7 mouse cellular contexts compared by ENCODE assay signal in the genomic region with DNA sequence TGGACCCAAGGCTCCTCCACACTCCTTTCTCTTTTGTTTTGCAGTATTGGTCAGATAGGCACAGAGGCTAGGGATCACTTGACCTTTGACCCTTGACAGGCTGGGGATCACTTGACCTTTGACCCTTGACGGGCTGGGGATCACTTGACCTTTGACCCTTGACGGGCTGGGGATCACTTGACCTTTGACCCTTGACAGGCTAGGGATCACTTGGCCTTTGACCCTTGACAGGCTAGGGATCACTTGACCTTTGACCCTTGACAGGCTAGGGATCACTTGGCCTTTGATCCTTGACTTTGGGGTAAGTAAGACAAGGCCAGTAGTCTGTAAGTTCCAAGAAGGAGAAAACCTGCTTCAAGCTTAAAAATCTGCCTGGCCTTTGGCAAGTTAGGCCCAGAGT. TPM values are rescaled to one million over a fixed set of nuclear protein-coding genes. Genes with fewer than 3 reads are reported as not detected.
DNase-seq lines count a peak whose midpoint lies in the region; ATAC-seq and TF ChIP-seq lines count a peak whose summit lies in the region.
"Not testable (repeated sequence)": the region's sequence is repeated elsewhere in the genome, so short reads cannot be mapped to it uniquely, and the experiment has no call there.

No protein-coding gene starts in this region.

- not testable (repeated sequence) for H3K27ac ChIP-seq in embryonic facial prominence, embryonic 10.5 days (replicated peaks); forebrain, embryonic 14.5 days (ENCODE audit: low read depth, low read length); hindbrain, embryonic 10.5 days; hindbrain, postnatal 0 days; lung, embryonic 14.5 days (ENCODE audit: low read depth); midbrain, embryonic 14.5 days (replicated peaks; ENCODE audit: low read depth, low read length)

- not testable (repeated sequence) for ATAC-seq in forebrain, embryonic 14.5 days; hindbrain, postnatal 0 days; lung, embryonic 14.5 days (ENCODE audit: insufficient read depth); midbrain, embryonic 14.5 days (ENCODE audit: low FRiP score, low TSS enrichment)

- not testable (repeated sequence) for H3K4me2 ChIP-seq in forebrain, embryonic 14.5 days (ENCODE audit: low read length); hindbrain, postnatal 0 days (ENCODE audit: low read depth, low read length); lung, embryonic 14.5 days; midbrain, embryonic 14.5 days (ENCODE audit: low read length)

- not testable (repeated sequence) for H3K9me3 ChIP-seq in embryonic facial prominence, embryonic 10.5 days; forebrain, embryonic 14.5 days (replicated peaks; ENCODE audit: control insufficient read depth, low read length); hindbrain, embryonic 10.5 days; hindbrain, postnatal 0 days (ENCODE audit: low read length); lung, embryonic 14.5 days (ENCODE audit: low read depth, low read length); midbrain, embryonic 14.5 days (ENCODE audit: control insufficient read depth, low read length)

- peaks cover 17% of the 10 kb centered on the region; the same call in 1 of the 2 replicates for H3K27me3 ChIP-seq in embryonic facial prominence, embryonic 10.5 days (replicated peaks; ENCODE audit: low read depth, poor library complexity, severe bottlenecking)
- not testable (repeated sequence) for H3K27me3 ChIP-seq in forebrain, embryonic 14.5 days (replicated peaks; ENCODE audit: control insufficient read depth, insufficient read depth, low read length); hindbrain, embryonic 10.5 days (ENCODE audit: insufficient read depth, poor library complexity, severe bottlenecking); hindbrain, postnatal 0 days (ENCODE audit: insufficient read depth, low read length); lung, embryonic 14.5 days (ENCODE audit: insufficient read depth, low read length); midbrain, embryonic 14.5 days (ENCODE audit: control insufficient read depth, insufficient read depth, low read length)

- WGBS in embryonic facial prominence, embryonic 10.5 days, result 28% methylated on average over 2 of the region's 2 CpGs
- WGBS in forebrain, embryonic 14.5 days, result 70% methylated on average over 2 of the region's 2 CpGs
- WGBS in hindbrain, embryonic 10.5 days, result 26% methylated on average over 2 of the region's 2 CpGs
- WGBS in hindbrain, postnatal 0 days, result 46% methylated on average over 2 of the region's 2 CpGs
- 31% methylated on average over 2 of the region's 2 CpGs for WGBS in lung, embryonic 14.5 days
- WGBS in midbrain, embryonic 14.5 days, result 21% methylated on average over 2 of the region's 2 CpGs

- H3K9ac ChIP-seq in forebrain, embryonic 14.5 days (ENCODE audit: low read length); hindbrain, postnatal 0 days (replicated peaks; ENCODE audit: low read length); lung, embryonic 14.5 days; midbrain, embryonic 14.5 days (replicated peaks; ENCODE audit: low read length): not testable (repeated sequence)

- H3K4me1 ChIP-seq in embryonic facial prominence, embryonic 10.5 days, result peaks cover 12% of the 10 kb centered on the region
- not testable (repeated sequence) for H3K4me1 ChIP-seq in forebrain, embryonic 14.5 days (ENCODE audit: control insufficient read depth, insufficient read depth, low read length); hindbrain, embryonic 10.5 days (replicated peaks); hindbrain, postnatal 0 days (ENCODE audit: insufficient read depth, low read length); lung, embryonic 14.5 days (ENCODE audit: insufficient read depth); midbrain, embryonic 14.5 days (ENCODE audit: control insufficient read depth, insufficient read depth, low read length)

- not testable (repeated sequence) for TF ChIP-seq CTCF in hindbrain, postnatal 0 days (IDR thresholded peaks at IDR 0.05; ENCODE audit: low read depth); lung, embryonic 14.5 days (IDR thresholded peaks at IDR 0.05; ENCODE audit: low read depth)

- H3K4me3 ChIP-seq in embryonic facial prominence, embryonic 10.5 days; forebrain, embryonic 14.5 days (ENCODE audit: low read depth, low read length); hindbrain, embryonic 10.5 days; hindbrain, postnatal 0 days (ENCODE audit: low read length); lung, embryonic 14.5 days (ENCODE audit: low read depth, low read length); midbrain, embryonic 14.5 days (replicated peaks; ENCODE audit: low read depth, low read length): not testable (repeated sequence)

- not testable (repeated sequence) for H3K36me3 ChIP-seq in embryonic facial prominence, embryonic 10.5 days (replicated peaks); forebrain, embryonic 14.5 days (ENCODE audit: control insufficient read depth, insufficient read depth, low read length); hindbrain, embryonic 10.5 days; hindbrain, postnatal 0 days (ENCODE audit: insufficient read depth, low read length); lung, embryonic 14.5 days (ENCODE audit: insufficient read depth); midbrain, embryonic 14.5 days (ENCODE audit: control insufficient read depth, insufficient read depth, low read length)

- DNase-seq in CD4-positive, CD25-positive, alpha-beta regulatory T cell, adult 2 months (ENCODE audit: low read depth, low spot score), result peak; percentile 12
- DNase-seq in embryonic facial prominence, embryonic 10.5 days (ENCODE audit: low spot score), result peak; percentile 28
- peak; percentile 18 for DNase-seq in forebrain, embryonic 14.5 days (ENCODE audit: low spot score)
- DNase-seq in hindbrain, embryonic 10.5 days (ENCODE audit: low spot score), result peak; percentile 25
- peak; percentile 15 for DNase-seq in hindbrain, postnatal 0 days (ENCODE audit: low spot score)
- peak; percentile 60 for DNase-seq in lung, embryonic 14.5 days
- DNase-seq in midbrain, embryonic 14.5 days, result peak; percentile 40

RNA-seq across cellular contexts. Expression of gene Gtf3a, which starts 6.5 kb away (rescaled TPM):
- polyA plus RNA-seq in embryonic facial prominence, embryonic 10.5 days (2016; fragmentation: Nextera tagmentation; extraction: Ambion mirVana), result 138 and 145 TPM in 2 replicates
- polyA plus RNA-seq in forebrain, embryonic 14.5 days (2014; fragmentation: Nextera tagmentation; extraction: Ambion mirVana), result 99.7 and 110 TPM in 2 replicates
- 115 and 118 TPM in 2 replicates for polyA plus RNA-seq in hindbrain, embryonic 10.5 days (2016; fragmentation: Nextera tagmentation; extraction: Ambion mirVana)
- total RNA-seq in hindbrain, postnatal 0 days (2014; rRNA removed), result 53.3 and 71.5 TPM in 2 replicates
- 94.0 and 96.6 TPM in 2 replicates for polyA plus RNA-seq in hindbrain, postnatal 0 days (2015; fragmentation: Nextera tagmentation; extraction: Ambion mirVana)
- polyA plus RNA-seq in lung, embryonic 14.5 days (2014; fragmentation: Nextera tagmentation; extraction: Ambion mirVana), result 124 and 130 TPM in 2 replicates
- polyA plus RNA-seq in midbrain, embryonic 14.5 days (2014; fragmentation: Nextera tagmentation; extraction: Ambion mirVana), result 102 and 110 TPM in 2 replicates

RNA-seq across cellular contexts. Expression of gene Mtif3, which starts 21.7 kb away (rescaled TPM):
- 20.4 and 24.0 TPM in 2 replicates for polyA plus RNA-seq in embryonic facial prominence, embryonic 10.5 days (2016; fragmentation: Nextera tagmentation; extraction: Ambion mirVana)
- 27.1 and 34.4 TPM in 2 replicates for polyA plus RNA-seq in forebrain, embryonic 14.5 days (2014; fragmentation: Nextera tagmentation; extraction: Ambion mirVana)
- polyA plus RNA-seq in hindbrain, embryonic 10.5 days (2016; fragmentation: Nextera tagmentation; extraction: Ambion mirVana), result 19.0 and 23.9 TPM in 2 replicates
- 9.9 and 11.7 TPM in 2 replicates for total RNA-seq in hindbrain, postnatal 0 days (2014; rRNA removed)
- 20.3 and 21.1 TPM in 2 replicates for polyA plus RNA-seq in hindbrain, postnatal 0 days (2015; fragmentation: Nextera tagmentation; extraction: Ambion mirVana)
- polyA plus RNA-seq in lung, embryonic 14.5 days (2014; fragmentation: Nextera tagmentation; extraction: Ambion mirVana), result 19.8 and 21.8 TPM in 2 replicates
- polyA plus RNA-seq in midbrain, embryonic 14.5 days (2014; fragmentation: Nextera tagmentation; extraction: Ambion mirVana), result 30.0 and 32.3 TPM in 2 replicates
